ENCODE assay signal across 8 mouse cellular contexts in the genomic region with DNA sequence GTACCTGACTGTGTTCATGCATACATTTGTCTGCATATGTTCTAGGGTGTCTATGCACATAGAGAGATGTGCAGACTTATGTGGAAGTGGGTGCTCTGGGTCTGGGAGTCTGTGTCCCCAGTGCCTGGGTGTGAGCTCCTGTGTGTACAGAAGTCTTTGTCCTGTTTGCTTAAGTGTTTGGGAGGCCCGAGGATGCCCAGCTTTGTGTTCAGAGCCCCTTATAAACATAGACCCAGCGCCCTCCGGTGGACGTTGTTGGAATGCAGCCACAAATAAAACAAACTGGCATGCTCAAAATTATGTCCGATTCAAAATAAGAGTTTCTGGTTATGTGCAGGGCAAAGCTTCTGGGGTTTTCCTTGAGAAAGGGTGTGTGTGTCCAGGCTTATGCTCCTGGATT. TPM values are rescaled to one million over a fixed set of nuclear protein-coding genes. Genes with fewer than 3 reads are reported as not detected.
A peak's percentile ranks its signal among the peaks of the same experiment; 100 is the strongest.
DNase-seq lines count a peak whose midpoint lies in the region; ATAC-seq and TF ChIP-seq lines count a peak whose summit lies in the region.

No protein-coding gene starts in this region.

- 2% methylated on average over 5 of the region's 5 CpGs for WGBS in hindbrain, embryonic 15.5 days
- WGBS in liver, embryonic 14.5 days (ENCODE audit: insufficient replicate concordance): 5% methylated on average over 5 of the region's 5 CpGs
- 3% methylated on average over 5 of the region's 5 CpGs for WGBS in neural tube, embryonic 14.5 days

- peak; percentile 55 to 68 for DNase-seq in left cerebral cortex, postnatal 14 days (ENCODE audit: low spot score in 2 of 2)
- DNase-seq in left cerebral cortex, adult 8-10 months (ENCODE audit: low spot score in 2 of 2): no peak
- DNase-seq in adrenal gland, adult 8-10 months: peak; percentile 43
- DNase-seq in embryo, embryonic 9.5 days (ENCODE audit: extremely low spot score): peak; percentile 76
- DNase-seq in liver, embryonic 14.5 days (ENCODE audit: low read depth in 3 of 3, low spot score in 3 of 3): no peak
- DNase-seq in urinary bladder, postnatal 25 days (ENCODE audit: low spot score): no peak

- H3K4me3 ChIP-seq in hindbrain, embryonic 15.5 days: no peak overlapping the region
- no peak overlapping the region for H3K4me3 ChIP-seq in liver, embryonic 14.5 days (ENCODE audit: insufficient read depth in 1 of 2, low read depth in 2 of 2, low read length in 2 of 2)
- no peak overlapping the region for H3K4me3 ChIP-seq in neural tube, embryonic 14.5 days (ENCODE audit: low read depth, low read length)

- no peak overlapping the region for H3K4me2 ChIP-seq in hindbrain, embryonic 15.5 days
- no peak overlapping the region for H3K4me2 ChIP-seq in liver, embryonic 14.5 days (ENCODE audit: low read depth)
- no peak overlapping the region for H3K4me2 ChIP-seq in neural tube, embryonic 14.5 days (ENCODE audit: low read depth, low read length)

- H3K36me3 ChIP-seq in hindbrain, embryonic 15.5 days: no peaks in the 10 kb centered on the region
- no peaks in the 10 kb centered on the region for H3K36me3 ChIP-seq in liver, embryonic 14.5 days (replicated peaks; ENCODE audit: control insufficient read depth, insufficient read depth, low read depth)
- no peaks in the 10 kb centered on the region for H3K36me3 ChIP-seq in neural tube, embryonic 14.5 days (ENCODE audit: control insufficient read depth, insufficient read depth, low read length)

- H3K27me3 ChIP-seq in hindbrain, embryonic 15.5 days: peaks cover 2% of the 10 kb centered on the region; the same call in 1 of the 2 replicates
- H3K27me3 ChIP-seq in liver, embryonic 14.5 days (ENCODE audit: control insufficient read depth, insufficient read depth, low read length): peaks cover 3% of the 10 kb centered on the region
- no peaks in the 10 kb centered on the region for H3K27me3 ChIP-seq in neural tube, embryonic 14.5 days (ENCODE audit: control insufficient read depth, insufficient read depth, low read length)

- H3K4me1 ChIP-seq in hindbrain, embryonic 15.5 days (replicated peaks): peaks cover 42% of the 10 kb centered on the region
- H3K4me1 ChIP-seq in liver, embryonic 14.5 days (replicated peaks; ENCODE audit: control insufficient read depth in 2 of 2, insufficient read depth in 2 of 2, low read length in 1 of 2): peaks cover 0 to 8% of the 10 kb centered on the region in 2 experiments; a peak in 1 of 4 replicates
- peaks cover 7% of the 10 kb centered on the region; the same call in 1 of the 2 replicates for H3K4me1 ChIP-seq in neural tube, embryonic 14.5 days (ENCODE audit: control insufficient read depth, insufficient read depth, low read length)

- 0 out of 2 replicates have a peak, but pooled peaks have one; percentile 43 for ATAC-seq in hindbrain, embryonic 15.5 days (ENCODE audit: low FRiP score, low read depth)
- ATAC-seq in liver, embryonic 14.5 days (ENCODE audit: insufficient read depth): no peak
- ATAC-seq in neural tube, embryonic 14.5 days (ENCODE audit: low read depth): peak; percentile 78

- intact Hi-C loops in left cerebral cortex, postnatal 14 days (cut with DNase I): loop anchor here (5.0 kb wide), 2 partner anchors 239 to 354 kb away; a partner anchor contains a TSS

- no peaks in the 10 kb centered on the region for H3K9me3 ChIP-seq in hindbrain, embryonic 15.5 days
- no peaks in the 10 kb centered on the region for H3K9me3 ChIP-seq in liver, embryonic 14.5 days (ENCODE audit: control insufficient read depth, low read length)
- no peaks in the 10 kb centered on the region for H3K9me3 ChIP-seq in neural tube, embryonic 14.5 days (ENCODE audit: control insufficient read depth, low read length)

- no peak overlapping the region for H3K27ac ChIP-seq in hindbrain, embryonic 15.5 days (replicated peaks)
- no peak overlapping the region for H3K27ac ChIP-seq in liver, embryonic 14.5 days
- H3K27ac ChIP-seq in neural tube, embryonic 14.5 days (ENCODE audit: low read depth, low read length): no peak overlapping the region

- H3K9ac ChIP-seq in hindbrain, embryonic 15.5 days: 0 out of 2 replicates have a peak overlapping the region, but pooled peaks have one; percentile 16
- H3K9ac ChIP-seq in liver, embryonic 14.5 days (replicated peaks): no peak overlapping the region
- H3K9ac ChIP-seq in neural tube, embryonic 14.5 days (replicated peaks; ENCODE audit: low read depth, low read length): no peak overlapping the region

- peak; percentile 65 for TF ChIP-seq CTCF in liver, embryonic 14.5 days (IDR thresholded peaks at IDR 0.05; ENCODE audit: low read depth)

- no peak for TF ChIP-seq EP300 in liver, embryonic 14.5 days (IDR thresholded peaks at IDR 0.05; ENCODE audit: low read depth)

RNA-seq across cellular contexts. Expression of a gene that starts 27.2 kb away (rescaled TPM):
- 10 to 100 TPM in 1 of 2 experiments, 1 to 10 TPM in 1; 9.6 to 10.5 TPM for total RNA-seq in left cerebral cortex, postnatal 14 days (2021)
- total RNA-seq in left cerebral cortex, adult 8-10 months (2022): 1 to 10 TPM; 7.0 to 8.8 (median 7.8) TPM
- 10 to 100 TPM; 39.2 to 46.2 (median 41.9) TPM for total RNA-seq in adrenal gland, adult 8-10 months (2022)
- 17.9 and 19.9 TPM in 2 replicates for polyA plus RNA-seq in hindbrain, embryonic 15.5 days (2015; fragmentation: Nextera tagmentation; extraction: Ambion mirVana)
- polyA plus RNA-seq in liver, embryonic 14.5 days (2012; rRNA removed): 26.8 and 30.5 TPM in 2 replicates
- 23.4 and 28.3 TPM in 2 replicates for polyA plus RNA-seq in liver, embryonic 14.5 days (2014; fragmentation: Nextera tagmentation; extraction: Ambion mirVana)
- polyA plus RNA-seq in neural tube, embryonic 14.5 days (2014; fragmentation: Nextera tagmentation; extraction: Ambion mirVana): 9.1 and 10.3 TPM in 2 replicates

RNA-seq across cellular contexts. Expression of a gene that starts 55.1 kb away (rescaled TPM):
- 1 to 10 TPM in 1 of 2 experiments, under 1 TPM in 1; 0.92 to 3.3 TPM for total RNA-seq in left cerebral cortex, postnatal 14 days (2021)
- total RNA-seq in left cerebral cortex, adult 8-10 months (2022): 1 to 10 TPM in 3 of 4 experiments, under 1 TPM in 1; 0.62 to 2.9 (median 2.1) TPM
- total RNA-seq in adrenal gland, adult 8-10 months (2022): under 1 TPM; 0.20 to 0.67 (median 0.26) TPM
- 36.3 and 59.8 TPM in 2 replicates for polyA plus RNA-seq in hindbrain, embryonic 15.5 days (2015; fragmentation: Nextera tagmentation; extraction: Ambion mirVana)
- 0.03 and 0.69 TPM in 2 replicates for polyA plus RNA-seq in liver, embryonic 14.5 days (2012; rRNA removed)
- polyA plus RNA-seq in liver, embryonic 14.5 days (2014; fragmentation: Nextera tagmentation; extraction: Ambion mirVana): not detected in 2 replicates
- polyA plus RNA-seq in neural tube, embryonic 14.5 days (2014; fragmentation: Nextera tagmentation; extraction: Ambion mirVana): 55.7 and 75.5 TPM in 2 replicates

Comparison
In these comparisons a context has a peak if more than half of its experiments do, and no peak if none do; other contexts are left out.
1. DNase-seq: peak in left cerebral cortex, postnatal 14 days (2 of 2), adrenal gland, adult 8-10 months (single experiment) and embryo, embryonic 9.5 days (single experiment); none in left cerebral cortex, adult 8-10 months (0 of 2), liver, embryonic 14.5 days (0 of 3) and urinary bladder, postnatal 25 days (single experiment).